Mouse (Mus musculus): ENCODE results near the gene Gm26920.

- TF ChIP-seq CTCF (IDR thresholded peaks at IDR 0.05; ENCODE audit: low read depth, low read length) (no peak), GATA1 (IDR thresholded peaks at IDR 0.05; ENCODE audit: borderline replicate concordance, low read length) (no peak)
These were observed 4.6 kb upstream of the Gm26920 start, which contains the start of gene Zfp260 for GRCm38 (mm10) chr7:30094646-30095429.

Measured in G1E (cell line).